Mouse (Mus musculus): Measurements from ENCODE around the gene Steap4. TPM values are rescaled to one million over a fixed set of nuclear protein-coding genes. Genes with fewer than 3 reads are reported as not detected.
"Not testable (repeated sequence)": the region's sequence is repeated elsewhere in the genome, so short reads cannot be mapped to it uniquely, and the experiment has no call there.

The Steap4 gene
- total RNA-seq, 2 experiments from 2014 or later = 16.5 to 19.1 TPM

GRCm38 (mm10) chr5:7987962-7988361, 27.7 kb downstream of the Steap4 start:
- intact Hi-C loops (cut with DNase I) = no loop called here
- DNase-seq = no peak

- intact Hi-C loops (cut with DNase I) = no loop called here
- no peak for DNase-seq
These were observed 28.2 kb downstream of the Steap4 start for GRCm38 (mm10) chr5:7988415-7988814.

GRCm38 (mm10) chr5:7991631-7992030, 31.4 kb downstream of the Steap4 start:
- DNase-seq; intact Hi-C loops (cut with DNase I): not testable (repeated sequence)

- intact Hi-C loops (cut with DNase I) = no loop called here
- no peak for DNase-seq
These were observed 33.5 kb downstream of the Steap4 start for GRCm38 (mm10) chr5:7993766-7994165.

- intact Hi-C loops (cut with DNase I) = no loop called here
These were observed 35.1 kb downstream of the Steap4 start for GRCm38 (mm10) chr5:7995288-7995897.

GRCm38 (mm10) chr5:7996401-7997044, 36.3 kb downstream of the Steap4 start:
- DNase-seq = no peak
- intact Hi-C loops (cut with DNase I) = no loop called here

More at GRCm38 (mm10) chr5:7995288-7995897, 35.1 kb downstream of the Steap4 start:
- DNase-seq = no peak

- no peak for DNase-seq
- intact Hi-C loops (cut with DNase I) = no loop called here
These were observed 36.8 kb downstream of the Steap4 start for GRCm38 (mm10) chr5:7997086-7997485.

- intact Hi-C loops (cut with DNase I) = no loop called here
- DNase-seq = no peak
These were observed 40.2 kb downstream of the Steap4 start for GRCm38 (mm10) chr5:8000466-8000865.

GRCm38 (mm10) chr5:8002827-8003226, 42.6 kb downstream of the Steap4 start:
- DNase-seq = no peak
- intact Hi-C loops (cut with DNase I) = no loop called here

GRCm38 (mm10) chr5:8013276-8013675, 53.0 kb downstream of the Steap4 start:
- intact Hi-C loops (cut with DNase I) = no loop called here
- DNase-seq = no peak

Other genes starting within 250 kb of the Steap4 start
- gene Sri, start 85.6 kb downstream of the Steap4 start, total RNA-seq (2021) = 10 to 100 TPM; 16.8 to 19.0 TPM